Comparison of ENCODE assay signal across 13 mouse cellular contexts in the genomic region with DNA sequence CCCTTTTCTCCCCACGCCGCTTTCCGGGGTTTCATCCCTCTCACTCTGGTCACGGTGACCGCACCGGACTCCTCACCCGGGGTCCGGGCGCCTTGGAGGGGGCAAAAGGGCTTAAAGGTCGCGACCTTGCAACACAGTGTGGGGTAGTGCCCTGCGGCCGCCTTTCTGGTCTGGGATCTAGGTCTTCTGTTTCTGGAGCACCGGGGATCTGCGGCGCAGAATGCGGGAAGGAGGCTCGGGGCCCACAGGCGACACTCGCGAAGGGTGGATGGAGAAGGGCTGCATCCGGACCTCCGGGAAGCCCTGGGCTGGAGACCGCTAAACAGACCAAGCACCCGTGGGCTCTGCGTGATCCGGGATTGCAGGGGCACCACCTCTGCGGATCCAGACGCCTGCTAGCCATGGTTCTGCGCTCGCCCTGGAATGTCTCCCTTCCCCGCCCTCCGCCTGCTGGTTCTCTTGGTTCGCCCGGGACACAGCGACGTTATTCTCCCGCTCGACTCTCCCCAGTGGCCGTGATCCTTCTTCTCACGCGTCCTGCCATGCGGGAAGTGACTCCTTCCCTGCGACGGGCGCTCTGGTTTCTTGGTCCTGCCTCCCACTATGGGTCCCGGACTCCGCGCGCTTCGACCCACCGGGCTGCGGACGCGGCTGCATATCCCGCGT. TPM values are rescaled to one million over a fixed set of nuclear protein-coding genes. Genes with fewer than 3 reads are reported as not detected.
A peak's percentile ranks its signal among the peaks of the same experiment; 100 is the strongest.
DNase-seq lines count a peak whose midpoint lies in the region; ATAC-seq lines count a peak whose summit lies in the region.
"Had no signal": no experiment of that assay in that cellular context is flagged by ENCODE, and none has a peak within 500 bp of the region (broad histone marks: within the 10 kb centered on the region; RNA-seq: fewer than 3 reads in every experiment).

No protein-coding gene starts in this region.

- WGBS in heart, embryonic 14.5 days: under 1% methylated on average over 57 of the region's 57 CpGs
- under 1% methylated on average over 57 of the region's 57 CpGs for WGBS in midbrain, embryonic 12.5 days
- WGBS in midbrain, embryonic 15.5 days: under 1% methylated on average over 57 of the region's 57 CpGs
- 0% methylated on average over 57 of the region's 57 CpGs for WGBS in limb, embryonic 11.5 days

- no peaks in the 10 kb centered on the region for H3K36me3 ChIP-seq in heart, embryonic 14.5 days (ENCODE audit: control insufficient read depth, insufficient read depth, low read length)
- H3K36me3 ChIP-seq in midbrain, embryonic 12.5 days: no peaks in the 10 kb centered on the region
- H3K36me3 ChIP-seq in midbrain, embryonic 15.5 days (replicated peaks): no peaks in the 10 kb centered on the region
- no peaks in the 10 kb centered on the region for H3K36me3 ChIP-seq in limb, embryonic 11.5 days (ENCODE audit: control insufficient read depth, insufficient read depth, low read length)

- H3K9ac ChIP-seq in heart, embryonic 14.5 days (ENCODE audit: low read length): no peak overlapping the region
- no peak overlapping the region for H3K9ac ChIP-seq in midbrain, embryonic 12.5 days (replicated peaks)
- no peak overlapping the region for H3K9ac ChIP-seq in midbrain, embryonic 15.5 days
- no peak overlapping the region for H3K9ac ChIP-seq in limb, embryonic 11.5 days (ENCODE audit: low read length)

- no peak for DNase-seq in heart, adult 9 months (ENCODE audit: low spot score in 2 of 2)
- DNase-seq in limb, embryonic 11.5 days (ENCODE audit: low spot score): peak; percentile 62
- DNase-seq in frontal cortex, postnatal 14 days (ENCODE audit: low spot score in 2 of 2): no peak
- DNase-seq in gastrocnemius, adult 8-10 months (ENCODE audit: low spot score in 2 of 2): no peak
- DNase-seq: adrenal gland, postnatal 36 days; cerebellum, postnatal 25 days; lung, postnatal 4 days had no signal

- peak overlapping the region; percentile 34; the same call in 1 of the 2 replicates for H3K4me2 ChIP-seq in heart, embryonic 14.5 days (ENCODE audit: low read length)
- H3K4me2 ChIP-seq in midbrain, embryonic 12.5 days (replicated peaks): peak overlapping the region; percentile 17; the same call in 1 of the 2 replicates
- no peak overlapping the region for H3K4me2 ChIP-seq in midbrain, embryonic 15.5 days
- no peak overlapping the region; the same call in 1 of the 2 replicates for H3K4me2 ChIP-seq in limb, embryonic 11.5 days (ENCODE audit: low read depth, severe bottlenecking)

- H3K27ac ChIP-seq in heart, embryonic 14.5 days (replicated peaks in 1 of 2; ENCODE audit: control insufficient read depth in 1 of 2, insufficient read depth in 1 of 2, low read depth in 2 of 2, low read length in 2 of 2): no peak overlapping the region
- H3K27ac ChIP-seq in midbrain, embryonic 12.5 days (replicated peaks): no peak overlapping the region
- H3K27ac ChIP-seq in midbrain, embryonic 15.5 days: no peak overlapping the region
- H3K27ac ChIP-seq in limb, embryonic 11.5 days (replicated peaks; ENCODE audit: low read depth, low read length): no peak overlapping the region

- peaks cover 2 to 7% of the 10 kb centered on the region in 2 experiments; a peak in 3 of 4 replicates for H3K4me1 ChIP-seq in heart, embryonic 14.5 days (ENCODE audit: control insufficient read depth in 2 of 2, insufficient read depth in 2 of 2, low read length in 2 of 2)
- peaks cover 16% of the 10 kb centered on the region for H3K4me1 ChIP-seq in midbrain, embryonic 12.5 days
- peaks cover 18% of the 10 kb centered on the region for H3K4me1 ChIP-seq in midbrain, embryonic 15.5 days
- peaks cover 8% of the 10 kb centered on the region for H3K4me1 ChIP-seq in limb, embryonic 11.5 days (ENCODE audit: control insufficient read depth, insufficient read depth, low read length)

- H3K27me3 ChIP-seq in heart, embryonic 14.5 days (ENCODE audit: control insufficient read depth, insufficient read depth, low read length): peaks cover 97% of the 10 kb centered on the region
- peaks cover 98% of the 10 kb centered on the region for H3K27me3 ChIP-seq in midbrain, embryonic 12.5 days
- H3K27me3 ChIP-seq in midbrain, embryonic 15.5 days (replicated peaks): peaks cover 91% of the 10 kb centered on the region
- peaks cover 93% of the 10 kb centered on the region for H3K27me3 ChIP-seq in limb, embryonic 11.5 days (ENCODE audit: control insufficient read depth, insufficient read depth, low read length)

- no peaks in the 10 kb centered on the region for H3K9me3 ChIP-seq in heart, embryonic 14.5 days (ENCODE audit: control insufficient read depth, low read length)
- no peaks in the 10 kb centered on the region for H3K9me3 ChIP-seq in midbrain, embryonic 12.5 days
- H3K9me3 ChIP-seq in midbrain, embryonic 15.5 days: no peaks in the 10 kb centered on the region
- no peaks in the 10 kb centered on the region for H3K9me3 ChIP-seq in limb, embryonic 11.5 days (ENCODE audit: control insufficient read depth, low read length)

- peak overlapping the region in 1 of 2 experiments; percentile 22; a peak in 2 of 4 replicates for H3K4me3 ChIP-seq in heart, embryonic 14.5 days (ENCODE audit: control insufficient read depth in 1 of 2, insufficient read depth in 1 of 2, low read depth in 1 of 2, low read length in 2 of 2)
- H3K4me3 ChIP-seq in midbrain, embryonic 12.5 days: peak overlapping the region; percentile 18
- no peak overlapping the region for H3K4me3 ChIP-seq in midbrain, embryonic 15.5 days
- peak overlapping the region; percentile 10; the same call in 1 of the 2 replicates for H3K4me3 ChIP-seq in limb, embryonic 11.5 days (ENCODE audit: low read depth, low read length)

- ATAC-seq in heart, embryonic 14.5 days (ENCODE audit: insufficient number of reproducible peaks, insufficient read depth, low FRiP score, low read depth): no peak
- ATAC-seq in midbrain, embryonic 12.5 days (ENCODE audit: low FRiP score, low read depth): no peak
- ATAC-seq in midbrain, embryonic 15.5 days (replicated peaks): no peak
- ATAC-seq in limb, embryonic 11.5 days (ENCODE audit: insufficient number of reproducible peaks, low FRiP score, low TSS enrichment, low read depth): no peak
- ATAC-seq in megakaryocyte progenitor cell, adult 5-6 weeks (replicated peaks; ENCODE audit: poor library complexity): no peak

RNA-seq across cellular contexts. Expression of a gene that starts 8.2 kb away (rescaled TPM):
- polyA plus RNA-seq in heart, embryonic 14.5 days (2014; fragmentation: Nextera tagmentation; extraction: Ambion mirVana): not detected in 2 replicates
- 0.73 and 1.2 TPM in 2 replicates for polyA plus RNA-seq in midbrain, embryonic 12.5 days (2016; fragmentation: Nextera tagmentation; extraction: Ambion mirVana)
- not detected in 2 replicates for polyA plus RNA-seq in midbrain, embryonic 15.5 days (2015; fragmentation: Nextera tagmentation; extraction: Ambion mirVana)
- 0.13 and 0.28 TPM in 2 replicates for polyA plus RNA-seq in limb, embryonic 11.5 days (2014; fragmentation: Nextera tagmentation; extraction: Ambion mirVana)
- not detected in 2 replicates for total RNA-seq in megakaryocyte progenitor cell, adult 5-6 weeks (2015)
- not detected in 2 replicates for total RNA-seq in megakaryocyte progenitor cell, adult 5-6 weeks (2017)
- total RNA-seq in gastrocnemius, adult 8-10 months (2022): not detected
- total RNA-seq: layer of hippocampus, postnatal 14 days had no signal
- polyA plus RNA-seq: gonadal fat pad, adult 2 months had no signal

Comparison
In these comparisons a context has a peak if more than half of its experiments do, and no peak if none do; other contexts are left out.
1. H3K4me2 ChIP-seq: peak in heart, embryonic 14.5 days (single experiment) and midbrain, embryonic 12.5 days (single experiment); none in midbrain, embryonic 15.5 days (single experiment) and limb, embryonic 11.5 days (single experiment).